ENCODE assay signal across 1 mouse cellular context in genomic region chr10:77068469-77068868, GRCm38 (mm10).
TF ChIP-seq lines count a peak whose summit lies in the region.

No protein-coding gene starts in this region.

TF ChIP-seq in MEL, 35 proteins besides CTCF, POLR2A, EP300 and RAD21 (continued from another document):
- TF ChIP-seq MEF2A (IDR thresholded peaks at IDR 0.05; ENCODE audit: extremely low read depth, insufficient replicate concordance, low read depth, low read length, poor library complexity, severe bottlenecking), result no peak
- no peak for TF ChIP-seq GABPA (IDR thresholded peaks at IDR 0.05; ENCODE audit: low read depth, low read length)
- TF ChIP-seq ZKSCAN1 (IDR thresholded peaks at IDR 0.05; ENCODE audit: low read depth, low read length), result no peak
- TF ChIP-seq TBP (IDR thresholded peaks at IDR 0.05; ENCODE audit: low read depth, low read length), result no peak
- no peak for TF ChIP-seq MAZ (IDR thresholded peaks at IDR 0.05; ENCODE audit: low read depth, low read length)
- no peak for TF ChIP-seq USF1 (IDR thresholded peaks at IDR 0.05; ENCODE audit: low read depth, low read length)
- no peak for TF ChIP-seq NRF1 (IDR thresholded peaks at IDR 0.05; ENCODE audit: insufficient read depth, low read depth, low read length, poor library complexity, severe bottlenecking)
- TF ChIP-seq TCF12 (IDR thresholded peaks at IDR 0.05; ENCODE audit: low read depth, low read length), result peak; percentile 90
- no peak for TF ChIP-seq JUND (IDR thresholded peaks at IDR 0.05; ENCODE audit: low read depth, low read length)
- TF ChIP-seq POLR2AphosphoS5 (IDR thresholded peaks at IDR 0.05; ENCODE audit: borderline replicate concordance, low read depth, low read length), result no peak
- TF ChIP-seq UBTF (IDR thresholded peaks at IDR 0.05; ENCODE audit: borderline replicate concordance, insufficient read depth, low read depth, low read length), result no peak
- no peak for TF ChIP-seq MYC (IDR thresholded peaks at IDR 0.05; ENCODE audit: low read depth, low read length)
- peak; percentile 25; the same call in 1 of the 2 replicates for TF ChIP-seq TAL1 (IDR thresholded peaks at IDR 0.05; ENCODE audit: low read length)
- 0 out of 2 replicates have a peak, but pooled peaks have one; percentile 37 for TF ChIP-seq ETS1 (IDR thresholded peaks at IDR 0.05; ENCODE audit: low read depth, low read length)
- TF ChIP-seq MYB (IDR thresholded peaks at IDR 0.05; ENCODE audit: low read depth, low read length), result no peak
- no peak; the same call in 1 of the 2 replicates for TF ChIP-seq SIN3A (IDR thresholded peaks at IDR 0.05; ENCODE audit: low read length)
- TF ChIP-seq KAT2A (conservative IDR thresholded peaks at IDR 0.05; ENCODE audit: low read depth, low read length), result no peak
- TF ChIP-seq RCOR1 (IDR thresholded peaks at IDR 0.05; ENCODE audit: low read depth, low read length), result no peak
- peak; percentile 52; the same call in 1 of the 2 replicates for TF ChIP-seq ZNF384 (IDR thresholded peaks at IDR 0.05; ENCODE audit: low read depth, low read length)
- no peak for TF ChIP-seq ZC3H11A (IDR thresholded peaks at IDR 0.05; ENCODE audit: low read depth, low read length)
- TF ChIP-seq GATA1 (IDR thresholded peaks at IDR 0.05; ENCODE audit: low read depth, low read length), result peak; percentile 50
- TF ChIP-seq E2F4 (IDR thresholded peaks at IDR 0.05; ENCODE audit: borderline replicate concordance, low read depth, low read length), result no peak
- no peak for TF ChIP-seq HCFC1 (IDR thresholded peaks at IDR 0.05; ENCODE audit: low read depth, low read length)
